Mouse (Mus musculus) heart, embryonic 14.5 days (tissue): Measurements from ENCODE around the gene Cdh13. TPM values are rescaled to one million over a fixed set of nuclear protein-coding genes. Genes with fewer than 3 reads are reported as not detected.

Experiments used
- ATAC-seq: fragments of 200-750 bp; cut with Nextera tagmentation; 2 replicates; pipeline ENCODE4 v1.8.0; 2017; ENCODE audit warnings: low read depth, moderate TSS enrichment; ENCODE audit not compliant: insufficient number of reproducible peaks, insufficient read depth, low FRiP score
- H3K27ac ChIP-seq, 2 experiments: fragments of 200-500 bp in 1 of 2; fragments of 300-500 bp in 1 of 2; sonication (generic) in 1 of 2; replicated peaks in 1 of 2; 2 replicates each; pipeline ENCODE4 v1.5.1; 2012 to 2014; ENCODE audit warnings: low read depth in 2 of 2, low read length in 2 of 2, control low read depth in 1 of 2, mild to moderate bottlenecking in 1 of 2, mixed read lengths in 1 of 2; ENCODE audit not compliant: control insufficient read depth in 1 of 2, insufficient read depth in 1 of 2
- H3K27me3 ChIP-seq: fragments of 300-500 bp; sonication (generic); 2 replicates; pipeline ENCODE4 v1.6.1; 2014; ENCODE audit warnings: mild to moderate bottlenecking, low read length, control low read depth; ENCODE audit not compliant: control insufficient read depth, insufficient read depth
- H3K36me3 ChIP-seq: fragments of 300-500 bp; sonication (generic); 2 replicates; pipeline ENCODE4 v1.6.1; 2014; ENCODE audit warnings: mild to moderate bottlenecking, control low read depth, low read length, mixed read lengths; ENCODE audit not compliant: control insufficient read depth, insufficient read depth
- H3K4me1 ChIP-seq, 2 experiments: fragments of 200-500 bp in 1 of 2; fragments of 300-500 bp in 1 of 2; sonication (generic) in 1 of 2; 2 replicates each; pipeline ENCODE4 v1.6.1; 2012 to 2014; ENCODE audit warnings: low read length in 2 of 2, control low read depth in 1 of 2, mixed read lengths in 1 of 2; ENCODE audit not compliant: control insufficient read depth in 2 of 2, insufficient read depth in 2 of 2
- H3K4me2 ChIP-seq: fragments of 300-500 bp; sonication (generic); 2 replicates; pipeline ENCODE4 v1.6.1; 2014; ENCODE audit warnings: mild to moderate bottlenecking, low read length
- H3K4me3 ChIP-seq, 2 experiments: fragments of 200-500 bp in 1 of 2; fragments of 300-500 bp in 1 of 2; sonication (generic) in 1 of 2; 2 replicates each; pipeline ENCODE4 v1.5.1; 2012 to 2014; ENCODE audit warnings: low read length in 2 of 2, mild to moderate bottlenecking in 2 of 2, control low read depth in 1 of 2, low read depth in 1 of 2, moderate library complexity in 1 of 2; ENCODE audit not compliant: control insufficient read depth in 1 of 2, insufficient read depth in 1 of 2
- H3K9ac ChIP-seq: fragments of 300-500 bp; sonication (generic); 2 replicates; pipeline ENCODE4 v1.6.1; 2014; ENCODE audit warnings: mild to moderate bottlenecking, low read length
- H3K9me3 ChIP-seq: fragments of 300-500 bp; sonication (generic); 2 replicates; pipeline ENCODE4 v1.6.1; 2016; ENCODE audit warnings: low read length, control low read depth; ENCODE audit not compliant: control insufficient read depth
- WGBS: fragments of 180-500 bp; shearing (Covaris S2); extraction: QIAGEN DNeasy Blood & Tissue Kit; methylation state at CpG from one replicate; pipeline ENCODE4 v1.1.7; 2014; 5-methylcytosine and 5-hydroxymethylcytosine counted together
- polyA plus RNA-seq: library from polyadenylated mRNA; unstranded; fragments of >200 nt; fragmentation: Nextera tagmentation; extraction: Ambion mirVana; gene quantifications from 2 replicates; pipeline ENCODE4 v1.2.1, GENCODE M21; 2014

Gene Cdh13
- polyA plus RNA-seq, 1 experiment from 2014 or later: 94.9 TPM

DNA sequence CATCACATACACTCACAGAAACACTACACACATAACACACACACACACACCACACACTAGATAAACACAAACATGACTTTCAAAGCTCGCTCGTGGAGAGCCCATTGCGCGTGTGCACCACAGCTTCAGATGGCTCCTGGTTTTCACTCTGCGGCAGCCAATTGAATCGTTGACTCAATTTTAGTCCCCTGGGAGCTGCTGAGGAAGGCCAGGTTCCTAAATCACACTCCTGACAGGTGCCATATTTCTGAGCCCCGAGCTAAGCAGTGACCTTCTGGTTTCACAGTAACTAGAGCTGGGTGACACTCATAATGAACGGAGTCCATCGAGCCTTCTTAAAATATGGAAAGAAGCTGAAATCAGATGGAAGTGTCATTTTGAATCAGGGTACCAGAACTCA is 986.8 kb downstream of the Cdh13 start:
- H3K9ac ChIP-seq: no peak overlapping the region
- no peaks in the 10 kb centered on the region for H3K36me3 ChIP-seq
- no peak overlapping the region for H3K4me2 ChIP-seq
- no peaks in the 10 kb centered on the region for H3K9me3 ChIP-seq
- H3K27me3 ChIP-seq: no peaks in the 10 kb centered on the region
- no peak overlapping the region for H3K27ac ChIP-seq
- no peak overlapping the region for H3K4me3 ChIP-seq
- 88% methylated on average over 9 of the region's 9 CpGs for WGBS
- no peak for ATAC-seq
- no peaks in the 10 kb centered on the region for H3K4me1 ChIP-seq

DNA sequence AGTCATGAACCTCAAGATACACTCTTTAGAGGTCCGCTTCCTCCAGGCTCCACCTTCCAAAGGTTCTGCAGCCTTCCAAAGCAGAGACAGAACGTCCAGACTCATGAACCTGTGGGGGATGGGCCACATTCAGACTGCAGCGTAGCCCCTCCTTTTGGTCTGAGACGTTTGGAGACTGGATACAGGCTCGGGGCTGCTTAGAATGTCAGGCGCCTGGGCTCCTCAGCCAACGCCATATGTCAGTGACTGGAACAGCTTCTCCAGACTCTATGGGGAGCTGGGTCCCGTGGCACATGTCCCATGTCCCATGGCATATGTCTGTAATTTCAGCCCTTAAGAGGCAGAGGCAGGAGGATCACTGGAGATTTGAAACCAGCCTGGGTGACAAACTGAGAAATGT is 989.4 kb downstream of the Cdh13 start:
- Histone ChIP-seq H3K4me3 (no peak overlapping the region), H3K36me3 (no peaks in the 10 kb centered on the region), H3K27me3 (no peaks in the 10 kb centered on the region), H3K9me3 (no peaks in the 10 kb centered on the region), H3K27ac (no peak overlapping the region), H3K4me1 (peaks cover 6 to 16% of the 10 kb centered on the region in 2 experiments), H3K4me2 (no peak overlapping the region), H3K9ac (no peak overlapping the region)
- WGBS: 75% methylated on average over 8 of the region's 8 CpGs
- no peak for ATAC-seq

DNA sequence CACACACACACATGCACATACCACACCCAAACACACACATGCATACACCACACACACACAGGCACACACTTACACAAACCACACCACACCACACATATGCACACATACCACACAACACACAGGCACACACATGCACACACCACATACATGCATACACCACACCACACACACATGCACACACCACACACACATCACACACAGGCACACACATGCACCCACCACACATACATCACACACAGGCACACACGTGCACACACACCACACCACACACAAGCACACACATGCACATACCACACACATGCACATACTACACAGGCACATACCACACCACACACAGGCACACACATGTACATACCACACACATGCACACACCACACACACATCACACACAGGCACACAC is 991.9 kb downstream of the Cdh13 start:
- 87% methylated on average over 1 of the region's 1 CpGs for WGBS
- Histone ChIP-seq H3K36me3 (no peaks in the 10 kb centered on the region), H3K4me1 (peaks cover 6 to 16% of the 10 kb centered on the region in 2 experiments), H3K27ac (peak overlapping the region in 1 of 2 experiments; percentile 95; a peak in 1 of 4 replicates), H3K4me3 (no peak overlapping the region), H3K27me3 (no peaks in the 10 kb centered on the region), H3K9ac (no peak overlapping the region), H3K4me2 (no peak overlapping the region), H3K9me3 (no peaks in the 10 kb centered on the region)
- ATAC-seq: no peak

DNA sequence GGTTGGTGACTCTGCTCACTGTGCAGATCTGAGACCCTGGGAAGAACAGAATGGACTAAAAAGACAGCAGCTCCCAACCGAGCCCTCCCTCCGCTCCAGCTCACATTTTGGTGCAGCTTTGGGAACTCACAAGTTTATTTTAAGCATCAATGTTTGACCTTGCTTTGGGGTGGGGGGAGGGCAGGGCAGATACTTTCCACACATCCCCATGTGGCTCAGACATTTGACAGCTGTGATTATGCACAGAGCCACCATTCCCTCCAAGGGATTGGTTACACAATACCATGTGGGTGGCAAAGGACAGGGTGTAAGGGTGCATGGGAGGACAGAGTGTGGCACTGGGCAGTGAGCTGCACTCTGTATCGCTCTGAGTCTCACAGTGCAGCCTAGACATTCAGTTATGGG is 993.5 kb downstream of the Cdh13 start:
- peak overlapping the region; percentile 83 to 95 for H3K27ac ChIP-seq
- H3K4me3 ChIP-seq: peak overlapping the region in 1 of 2 experiments; percentile 17; a peak in 1 of 4 replicates
- no peaks in the 10 kb centered on the region for H3K36me3 ChIP-seq
- peaks cover 6 to 20% of the 10 kb centered on the region in 2 experiments for H3K4me1 ChIP-seq
- H3K9me3 ChIP-seq: no peaks in the 10 kb centered on the region
- H3K4me2 ChIP-seq: peak overlapping the region; percentile 52
- peak overlapping the region; percentile 50; the same call in 1 of the 2 replicates for H3K9ac ChIP-seq
- ATAC-seq: peak; percentile 92
- WGBS: 29% methylated on average over 3 of the region's 3 CpGs
- H3K27me3 ChIP-seq: no peaks in the 10 kb centered on the region

DNA sequence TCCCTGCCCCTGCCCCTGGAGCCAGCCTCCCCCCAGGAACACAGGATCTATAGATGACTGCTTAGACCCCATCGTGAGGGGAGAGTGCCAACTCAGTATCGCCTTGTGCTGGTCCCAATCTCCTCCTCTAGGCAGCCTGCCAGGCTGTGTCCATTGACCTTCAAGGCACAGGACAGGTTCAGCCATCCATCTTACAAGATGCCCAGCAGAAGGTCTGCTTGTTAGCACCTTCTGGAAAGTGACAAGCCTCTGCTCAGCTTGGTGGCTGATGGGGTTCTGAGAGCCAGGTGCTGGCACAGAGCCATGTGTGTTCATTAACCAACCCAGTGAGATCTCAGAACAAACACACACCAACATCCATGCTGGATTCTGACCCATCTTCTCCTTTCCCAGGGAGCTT is 998.2 kb downstream of the Cdh13 start:
- Histone ChIP-seq H3K36me3 (no peaks in the 10 kb centered on the region), H3K4me1 (peaks cover 2 to 11% of the 10 kb centered on the region in 2 experiments; a peak in 3 of 4 replicates), H3K9me3 (no peaks in the 10 kb centered on the region), H3K27me3 (no peaks in the 10 kb centered on the region), H3K4me2 (no peak overlapping the region), H3K27ac (no peak overlapping the region), H3K4me3 (no peak overlapping the region), H3K9ac (no peak overlapping the region)
- 69% methylated on average over 2 of the region's 2 CpGs for WGBS
- no peak for ATAC-seq

DNA sequence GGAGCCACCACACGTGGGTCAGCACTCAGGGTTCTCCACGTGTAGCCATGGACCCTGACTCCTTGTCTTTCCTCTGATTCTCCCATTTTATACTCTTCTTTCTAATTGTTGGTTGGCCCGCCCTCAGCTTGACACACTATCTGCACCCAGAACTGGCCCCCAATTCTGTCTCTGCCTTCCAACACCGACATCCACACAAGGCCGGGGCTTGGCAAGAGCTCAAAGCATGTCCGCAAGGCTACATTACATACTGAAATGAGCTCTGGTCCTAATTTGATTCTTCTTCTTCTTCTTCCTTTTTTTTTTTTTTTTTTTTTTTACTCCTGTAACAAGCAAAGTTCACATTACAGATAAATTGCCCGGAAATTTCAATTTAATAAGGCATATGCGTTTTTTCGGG is 1001.0 kb downstream of the Cdh13 start:
- Histone ChIP-seq H3K27ac (no peak overlapping the region), H3K9ac (no peak overlapping the region), H3K4me1 (peaks cover 0 to 4% of the 10 kb centered on the region in 2 experiments; a peak in 1 of 4 replicates), H3K36me3 (no peaks in the 10 kb centered on the region), H3K4me2 (no peak overlapping the region), H3K27me3 (no peaks in the 10 kb centered on the region), H3K9me3 (no peaks in the 10 kb centered on the region), H3K4me3 (no peak overlapping the region)
- ATAC-seq: no peak
- WGBS: 78% methylated on average over 9 of the region's 9 CpGs

DNA sequence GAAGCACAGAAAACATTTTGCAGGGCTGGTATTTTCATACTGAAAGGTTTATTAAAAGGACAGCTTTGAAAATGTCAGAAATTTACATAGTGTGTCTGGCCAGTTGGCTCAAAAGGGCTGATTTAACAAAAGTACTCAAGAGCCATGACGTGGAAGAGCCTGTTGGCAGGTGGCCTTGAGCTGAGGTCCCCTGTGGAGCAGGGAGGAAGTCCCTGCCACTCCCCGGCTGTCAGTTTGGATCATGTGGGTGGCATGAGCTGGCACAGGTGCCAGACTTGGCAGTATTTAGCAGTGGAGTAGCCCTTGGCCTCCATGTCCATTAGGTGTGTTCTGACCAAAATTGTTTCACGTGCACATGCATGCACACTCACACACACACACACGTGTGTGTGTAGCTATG is 1001.4 kb downstream of the Cdh13 start:
- Histone ChIP-seq H3K27me3 (no peaks in the 10 kb centered on the region), H3K9ac (no peak overlapping the region), H3K36me3 (no peaks in the 10 kb centered on the region), H3K4me3 (no peak overlapping the region), H3K9me3 (no peaks in the 10 kb centered on the region), H3K4me2 (no peak overlapping the region), H3K27ac (no peak overlapping the region), H3K4me1 (peaks cover 0 to 4% of the 10 kb centered on the region in 2 experiments; a peak in 1 of 4 replicates)
- no peak for ATAC-seq
- 61% methylated on average over 4 of the region's 4 CpGs for WGBS

DNA sequence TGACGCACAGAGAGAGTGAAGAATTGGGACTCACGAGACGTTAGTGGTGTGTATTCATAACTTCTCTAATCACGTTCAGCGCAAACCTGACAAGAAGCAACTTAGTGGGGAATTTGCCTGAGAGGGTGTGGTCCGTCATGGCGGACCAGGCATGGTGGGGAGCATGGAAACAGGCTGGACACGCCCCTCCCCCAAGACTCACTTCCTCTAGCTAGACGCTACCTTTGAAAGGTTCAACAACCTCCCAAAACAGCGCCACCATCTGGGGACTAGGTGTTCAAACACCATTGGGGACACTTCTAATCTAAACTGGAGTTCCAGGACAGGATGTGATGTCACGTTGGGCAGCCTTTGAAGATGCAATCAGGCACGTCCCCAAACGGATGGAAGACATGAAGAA is 1011.9 kb downstream of the Cdh13 start:
- Histone ChIP-seq H3K4me1 (no peaks in the 10 kb centered on the region), H3K36me3 (no peaks in the 10 kb centered on the region), H3K27ac (no peak overlapping the region), H3K9me3 (peaks cover 3% of the 10 kb centered on the region), H3K4me2 (no peak overlapping the region), H3K9ac (no peak overlapping the region), H3K27me3 (no peaks in the 10 kb centered on the region), H3K4me3 (no peak overlapping the region)
- ATAC-seq: no peak
- 80% methylated on average over 13 of the region's 13 CpGs for WGBS
